In genomic region chr7:141215101-141215879, GRCm38 (mm10) we compare ENCODE assay signal across 8 mouse cellular contexts. TPM values are rescaled to one million over a fixed set of nuclear protein-coding genes. Genes with fewer than 3 reads are reported as not detected.
DNase-seq lines count a peak whose midpoint lies in the region; ATAC-seq and TF ChIP-seq lines count a peak whose summit lies in the region.

Gene Rassf7 (plus strand): TSS chr7:141215860.

- H3K27ac ChIP-seq in embryonic facial prominence, embryonic 14.5 days (replicated peaks; ENCODE audit: low read depth, low read length) = peak within 1 kb of the TSS; percentile 86
- H3K27ac ChIP-seq in heart, adult 2 months = no peak within 1 kb of the TSS
- peak within 1 kb of the TSS; percentile 77 for H3K27ac ChIP-seq in limb, embryonic 14.5 days (replicated peaks; ENCODE audit: low read depth, low read length)
- H3K27ac ChIP-seq in midbrain, postnatal 0 days (ENCODE audit: low read depth, low read length) = no peak within 1 kb of the TSS

- ATAC-seq in embryonic facial prominence, embryonic 14.5 days (ENCODE audit: low read depth) = peak; percentile 96
- ATAC-seq in limb, embryonic 14.5 days (ENCODE audit: low FRiP score, low read depth) = peak; percentile 98
- ATAC-seq in midbrain, postnatal 0 days (ENCODE audit: low FRiP score) = peak; percentile 91

- peak; percentile 89 for DNase-seq in 3T3-L1 (ENCODE audit: low read depth, low spot score)
- DNase-seq in adrenal gland, postnatal 4 days (ENCODE audit: low spot score in 2 of 2) = peak; percentile 75 to 86
- peak; percentile 98 for DNase-seq in embryonic facial prominence, embryonic 14.5 days (ENCODE audit: low spot score)
- peak; percentile 85 to 91 for DNase-seq in heart, adult 2 months
- peak; percentile 99 for DNase-seq in kidney, adult 8-10 months
- peak; percentile 94 for DNase-seq in limb, embryonic 14.5 days (ENCODE audit: low spot score)
- peak; percentile 92 for DNase-seq in midbrain, postnatal 0 days (ENCODE audit: low spot score)
- peak; percentile 99 for DNase-seq in spleen, postnatal 36 days (ENCODE audit: low spot score in 2 of 2)

- no peak for TF ChIP-seq POLR2A in heart, adult 2 months (IDR thresholded peaks at IDR 0.05; ENCODE audit: insufficient read depth, low read depth, low read length)
- peak; percentile 81; the same call in 1 of the 2 replicates for TF ChIP-seq POLR2A in limb, embryonic 14.5 days (IDR thresholded peaks at IDR 0.05; ENCODE audit: borderline replicate concordance, extremely low read depth, insufficient read depth, insufficient read length)

- no peak for TF ChIP-seq EP300 in heart, adult 2 months (IDR thresholded peaks at IDR 0.05; ENCODE audit: insufficient read depth, low read depth, low read length)

- H3K4me1 ChIP-seq in embryonic facial prominence, embryonic 14.5 days (ENCODE audit: control insufficient read depth, insufficient read depth, low read length) = peaks cover 3% of the 10 kb centered on the region; the same call in 1 of the 2 replicates
- peaks cover 2% of the 10 kb centered on the region; the same call in 1 of the 2 replicates for H3K4me1 ChIP-seq in heart, adult 2 months (ENCODE audit: control insufficient read depth, insufficient read depth, low read length)
- H3K4me1 ChIP-seq in limb, embryonic 14.5 days (ENCODE audit: control insufficient read depth, insufficient read depth, low read length) = peaks cover 6% of the 10 kb centered on the region; the same call in 1 of the 2 replicates
- peaks cover 9% of the 10 kb centered on the region; the same call in 1 of the 2 replicates for H3K4me1 ChIP-seq in midbrain, postnatal 0 days (ENCODE audit: insufficient read depth, low read length)

- H3K27me3 ChIP-seq in embryonic facial prominence, embryonic 14.5 days (replicated peaks; ENCODE audit: control insufficient read depth, insufficient read depth, low read length) = no peaks in the 10 kb centered on the region
- H3K27me3 ChIP-seq in heart, adult 2 months (ENCODE audit: control insufficient read depth, insufficient read depth, low read length) = no peaks in the 10 kb centered on the region
- no peaks in the 10 kb centered on the region for H3K27me3 ChIP-seq in limb, embryonic 14.5 days (ENCODE audit: control insufficient read depth, insufficient read depth, low read length)
- no peaks in the 10 kb centered on the region for H3K27me3 ChIP-seq in midbrain, postnatal 0 days (ENCODE audit: insufficient read depth, low read length)

- H3K4me2 ChIP-seq in embryonic facial prominence, embryonic 14.5 days (ENCODE audit: low read depth, low read length) = peak within 1 kb of the TSS; percentile 69
- peak within 1 kb of the TSS; percentile 88 for H3K4me2 ChIP-seq in limb, embryonic 14.5 days (replicated peaks; ENCODE audit: low read depth, low read length, severe bottlenecking)
- H3K4me2 ChIP-seq in midbrain, postnatal 0 days (ENCODE audit: low read depth, low read length, poor library complexity, severe bottlenecking) = peak within 1 kb of the TSS; percentile 97

- intact Hi-C loops in heart, adult 2 months (cut with DNase I) = no loop called here

- H3K79me2 ChIP-seq in heart, adult 2 months (replicated peaks; ENCODE audit: control insufficient read depth, insufficient read depth, low read length) = no peaks in the 10 kb centered on the region

- H3K4me3 ChIP-seq in embryonic facial prominence, embryonic 14.5 days (ENCODE audit: low read depth, low read length) = peak within 1 kb of the TSS; percentile 54
- peak within 1 kb of the TSS; percentile 54 for H3K4me3 ChIP-seq in heart, adult 2 months
- H3K4me3 ChIP-seq in limb, embryonic 14.5 days (replicated peaks; ENCODE audit: low read length) = peak within 1 kb of the TSS; percentile 59
- peak within 1 kb of the TSS; percentile 62 for H3K4me3 ChIP-seq in midbrain, postnatal 0 days (ENCODE audit: low read depth, low read length)

- peak within 1 kb of the TSS; percentile 71 for H3K9ac ChIP-seq in embryonic facial prominence, embryonic 14.5 days (ENCODE audit: low read depth, low read length)
- H3K9ac ChIP-seq in heart, adult 2 months (ENCODE audit: low read depth, low read length) = peak within 1 kb of the TSS; percentile 31
- peak within 1 kb of the TSS; percentile 68 for H3K9ac ChIP-seq in limb, embryonic 14.5 days (ENCODE audit: low read depth, low read length, severe bottlenecking)
- H3K9ac ChIP-seq in midbrain, postnatal 0 days (replicated peaks; ENCODE audit: low read length, poor library complexity, severe bottlenecking) = peak within 1 kb of the TSS; percentile 56

- WGBS in embryonic facial prominence, embryonic 14.5 days = 1% methylated on average over 28 of the region's 41 CpGs
- 5% methylated on average over 41 of the region's 41 CpGs for WGBS in heart, adult 2 months
- WGBS in limb, embryonic 14.5 days = under 1% methylated on average over 39 of the region's 41 CpGs
- WGBS in midbrain, postnatal 0 days = under 1% methylated on average over 34 of the region's 41 CpGs

- H3K36me3 ChIP-seq in embryonic facial prominence, embryonic 14.5 days (ENCODE audit: control insufficient read depth, insufficient read depth, low read length) = peaks cover 10% of the 10 kb centered on the region; the same call in 1 of the 2 replicates
- H3K36me3 ChIP-seq in heart, adult 2 months (ENCODE audit: control insufficient read depth, insufficient read depth, low read length) = no peaks in the 10 kb centered on the region
- peaks cover 22% of the 10 kb centered on the region for H3K36me3 ChIP-seq in limb, embryonic 14.5 days (ENCODE audit: control insufficient read depth, insufficient read depth, low read length)
- H3K36me3 ChIP-seq in midbrain, postnatal 0 days (ENCODE audit: insufficient read depth, low read length) = 0 out of 2 replicates have a peak, but pooled peaks cover 4% of the 10 kb centered on the region

- no peak for TF ChIP-seq CTCF in heart, adult 2 months (IDR thresholded peaks at IDR 0.05)
- TF ChIP-seq CTCF in midbrain, postnatal 0 days (IDR thresholded peaks at IDR 0.05) = no peak

- no peaks in the 10 kb centered on the region for H3K9me3 ChIP-seq in embryonic facial prominence, embryonic 14.5 days (ENCODE audit: control insufficient read depth, low read length)
- no peaks in the 10 kb centered on the region for H3K9me3 ChIP-seq in limb, embryonic 14.5 days (ENCODE audit: control insufficient read depth, low read length)
- no peaks in the 10 kb centered on the region for H3K9me3 ChIP-seq in midbrain, postnatal 0 days (ENCODE audit: low read length)

RNA-seq across cellular contexts. Expression of gene Rassf7, which starts in this region (rescaled TPM):
- total RNA-seq in adrenal gland, postnatal 4 days (2021) = 10 to 100 TPM; 14.7 to 15.1 TPM
- 26.7 and 30.2 TPM in 2 replicates for polyA plus RNA-seq in embryonic facial prominence, embryonic 14.5 days (2014; fragmentation: Nextera tagmentation; extraction: Ambion mirVana)
- total RNA-seq in heart, adult 2 months (2021) = under 1 TPM; 0.25 to 0.42 TPM
- 2.2 and 3.3 TPM in 2 replicates for polyA plus RNA-seq in heart, adult 2 months (2012; rRNA removed)
- 40.0 and 44.8 TPM in 2 replicates for polyA plus RNA-seq in limb, embryonic 14.5 days (2012; rRNA removed)
- 30.9 and 31.7 TPM in 2 replicates for polyA plus RNA-seq in limb, embryonic 14.5 days (2014; fragmentation: Nextera tagmentation; extraction: Ambion mirVana)
- total RNA-seq in midbrain, postnatal 0 days (2014; rRNA removed) = 15.5 and 23.5 TPM in 2 replicates
- polyA plus RNA-seq in midbrain, postnatal 0 days (2015; fragmentation: Nextera tagmentation; extraction: Ambion mirVana) = 20.7 and 21.7 TPM in 2 replicates

Comparison
In these comparisons a context has a peak if more than half of its experiments do, and no peak if none do; other contexts are left out.
1. RNA of gene Rassf7 (total RNA-seq): 15.5 to 23.5 TPM in midbrain, postnatal 0 days and 14.7 to 15.1 TPM in adrenal gland, postnatal 4 days; 0.25 to 0.42 TPM in heart, adult 2 months; every median in the first group is over 10 times any median in the second.
2. H3K27ac ChIP-seq: peak in embryonic facial prominence, embryonic 14.5 days (single experiment) and limb, embryonic 14.5 days (single experiment); none in heart, adult 2 months (single experiment) and midbrain, postnatal 0 days (single experiment).
3. Peak in every context shown above with its lines, with median percentiles within 50 percentile points of each other: DNase-seq, ATAC-seq, H3K4me2 ChIP-seq, H3K4me3 ChIP-seq and H3K9ac ChIP-seq.